Mouse (Mus musculus) right cerebral cortex, postnatal 25 days (tissue): ENCODE measurements around the gene Srxn1.
A peak's percentile ranks its signal among the peaks of the same experiment; 100 is the strongest.

Experiments
- DNase-seq: peaks from one replicate; pipeline ENCODE4 v3.0.0; 2022

The Srxn1 gene

DNA sequence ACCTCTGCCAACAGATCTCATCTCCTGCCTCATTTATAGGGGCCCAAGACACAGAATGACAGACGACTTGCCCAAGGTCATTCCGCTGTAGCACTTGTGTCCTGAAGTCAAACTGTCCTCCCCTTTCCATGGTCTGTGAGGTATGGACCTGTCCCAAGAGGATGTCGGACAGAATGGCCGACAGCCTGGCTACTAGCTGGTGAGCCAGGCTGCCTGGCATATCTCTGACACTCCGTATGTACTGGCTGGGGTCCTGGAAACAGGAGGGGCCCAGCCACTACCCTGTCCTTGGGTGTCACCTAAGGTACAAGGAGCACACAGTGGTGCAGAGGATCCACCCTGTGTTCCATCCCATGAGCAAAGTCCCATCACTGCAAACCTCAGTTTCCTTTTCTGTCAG, 14.8 kb upstream of the Srxn1 start:
- DNase-seq: no peak

DNA sequence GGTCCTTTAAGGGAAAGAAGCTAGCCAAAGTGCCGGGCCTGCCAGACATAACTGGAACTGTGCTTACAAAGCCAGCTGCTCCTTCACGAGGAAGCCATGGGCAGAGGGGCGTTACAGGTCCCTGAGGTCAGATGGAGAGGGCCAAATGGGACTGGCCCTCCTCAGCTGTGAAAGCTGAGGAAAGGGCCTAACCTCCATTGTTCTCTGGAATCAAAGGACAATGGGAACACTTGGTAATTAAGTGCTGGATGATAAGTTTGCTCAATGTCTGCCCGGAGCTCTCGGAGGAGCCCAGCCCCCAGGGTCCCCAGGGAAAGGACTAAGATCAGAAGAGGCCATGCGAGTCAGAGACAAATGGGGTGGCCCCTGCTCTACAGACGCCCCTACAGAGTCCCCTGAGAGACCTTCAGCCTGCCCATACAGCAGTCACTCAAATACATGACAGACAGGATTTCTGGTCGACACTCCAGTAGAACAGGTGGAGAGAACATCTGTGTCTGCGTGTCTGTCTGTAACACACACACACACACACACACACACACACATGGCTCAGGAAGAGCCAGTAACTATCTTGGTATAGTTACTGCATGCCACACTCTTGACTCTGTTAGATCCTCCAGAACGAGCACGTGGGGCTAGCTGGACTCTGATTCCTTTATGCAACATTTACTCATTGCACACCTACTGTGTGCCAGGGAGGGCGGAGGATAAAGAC, 13.8 kb upstream of the Srxn1 start:
- no peak for DNase-seq

DNA sequence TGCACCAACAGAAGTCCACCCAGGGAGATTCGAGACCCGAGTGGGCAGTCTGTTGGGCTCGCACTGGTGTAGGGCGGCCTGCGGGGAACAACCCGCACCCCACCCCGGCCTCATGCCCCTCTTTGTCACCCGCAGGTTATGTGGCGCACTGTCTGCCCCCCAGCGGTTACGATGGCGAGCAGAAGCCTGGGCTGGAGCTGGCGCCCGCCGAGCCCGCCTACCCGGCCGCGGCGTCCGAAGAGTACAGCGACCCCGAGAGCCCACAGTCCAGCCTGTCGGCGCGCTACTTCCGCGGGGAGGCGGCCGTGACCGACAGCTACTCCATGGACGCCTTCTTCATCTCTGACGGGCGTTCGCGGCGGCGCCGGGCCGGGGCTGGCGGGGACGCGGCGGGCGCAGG, 12.4 kb upstream of the Srxn1 start:
- no peak for DNase-seq

DNA sequence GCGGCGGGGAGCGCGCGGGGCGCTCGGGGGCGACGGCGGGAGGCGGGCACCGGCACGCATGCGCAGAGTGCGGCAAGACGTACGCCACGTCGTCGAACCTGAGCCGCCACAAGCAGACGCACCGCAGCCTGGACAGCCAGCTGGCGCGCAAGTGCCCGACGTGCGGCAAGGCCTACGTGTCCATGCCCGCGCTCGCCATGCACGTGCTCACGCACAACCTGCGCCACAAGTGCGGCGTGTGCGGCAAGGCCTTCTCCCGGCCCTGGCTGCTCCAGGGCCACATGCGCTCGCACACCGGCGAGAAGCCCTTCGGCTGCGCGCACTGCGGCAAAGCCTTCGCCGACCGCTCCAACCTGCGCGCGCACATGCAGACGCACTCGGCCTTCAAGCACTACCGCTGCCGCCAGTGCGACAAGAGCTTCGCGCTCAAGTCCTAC, 11.9 kb upstream of the Srxn1 start:
- peak; percentile 67 for DNase-seq

DNA sequence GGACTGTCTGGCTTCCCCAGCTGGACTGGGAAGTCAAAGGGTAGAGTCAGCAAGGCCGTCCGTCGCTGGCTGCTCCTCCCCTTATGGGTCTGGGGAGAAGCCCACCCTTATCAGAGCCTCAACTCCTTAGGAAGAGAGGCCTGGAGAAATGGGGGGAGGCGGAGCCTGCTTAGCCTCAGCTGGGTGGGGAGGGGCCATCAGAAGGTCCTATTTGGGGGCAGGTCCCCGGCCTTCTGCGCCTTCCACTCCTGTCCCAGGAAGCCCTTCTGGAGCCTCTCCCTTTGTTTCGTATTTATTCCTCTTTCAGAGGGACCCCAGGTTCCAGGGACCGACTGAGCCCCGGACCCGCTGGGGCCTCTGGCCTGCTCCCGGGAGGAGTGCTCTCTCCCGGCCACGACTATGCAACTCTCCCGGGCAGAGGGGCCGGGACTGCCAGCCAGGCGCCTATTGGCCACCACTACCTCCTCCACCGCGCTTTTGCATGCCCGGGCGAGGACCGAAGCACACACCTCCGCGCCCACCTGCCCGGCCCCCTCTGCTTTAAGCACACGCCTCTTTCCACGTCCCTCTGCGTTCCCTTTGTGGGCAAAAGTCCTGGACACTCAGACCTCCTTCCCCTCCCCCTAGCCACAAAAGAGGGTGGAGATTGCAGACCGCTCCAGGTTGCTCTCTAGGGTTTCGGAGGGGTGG, 10.3 kb upstream of the Srxn1 start:
- DNase-seq: no peak

DNA sequence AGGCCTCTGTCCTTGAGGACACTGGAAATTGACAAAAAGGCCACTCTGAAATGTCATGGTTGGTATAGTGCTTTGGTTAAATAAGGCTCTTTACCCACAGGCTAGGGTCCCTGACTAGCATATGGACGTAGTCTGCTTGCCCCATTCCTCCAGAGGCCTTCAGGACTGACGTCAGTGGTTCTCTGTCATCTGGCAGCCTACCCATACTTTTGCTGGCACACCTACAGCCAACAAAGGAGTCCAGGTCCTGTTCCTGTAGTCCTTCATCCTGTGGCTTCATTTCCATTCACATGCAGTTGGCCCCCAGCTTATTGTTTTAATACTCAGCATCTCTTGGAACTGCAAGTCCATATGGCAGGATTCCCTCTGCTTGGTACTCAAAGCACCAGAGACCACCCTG, 8.4 kb upstream of the Srxn1 start:
- no peak for DNase-seq

DNA sequence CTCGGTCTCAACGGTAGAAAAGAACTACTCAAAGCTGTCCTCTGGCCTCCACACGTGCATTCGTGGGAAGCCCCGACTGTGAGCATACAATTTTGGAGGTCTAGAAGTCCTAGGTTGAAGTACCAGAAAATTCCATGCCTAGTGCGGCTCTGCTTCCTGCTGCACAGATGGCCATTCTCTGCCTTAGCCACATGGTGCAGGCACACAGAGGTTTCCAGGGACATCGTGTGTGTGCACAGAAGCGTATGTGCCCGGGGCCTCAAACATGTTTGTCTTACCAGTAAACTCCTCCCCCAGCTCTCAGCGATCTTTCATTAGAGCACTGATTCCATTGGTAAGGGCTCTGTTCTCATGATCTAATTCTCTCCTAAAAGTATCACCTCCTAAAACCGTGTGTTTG, 7.4 kb upstream of the Srxn1 start:
- DNase-seq: no peak

DNA sequence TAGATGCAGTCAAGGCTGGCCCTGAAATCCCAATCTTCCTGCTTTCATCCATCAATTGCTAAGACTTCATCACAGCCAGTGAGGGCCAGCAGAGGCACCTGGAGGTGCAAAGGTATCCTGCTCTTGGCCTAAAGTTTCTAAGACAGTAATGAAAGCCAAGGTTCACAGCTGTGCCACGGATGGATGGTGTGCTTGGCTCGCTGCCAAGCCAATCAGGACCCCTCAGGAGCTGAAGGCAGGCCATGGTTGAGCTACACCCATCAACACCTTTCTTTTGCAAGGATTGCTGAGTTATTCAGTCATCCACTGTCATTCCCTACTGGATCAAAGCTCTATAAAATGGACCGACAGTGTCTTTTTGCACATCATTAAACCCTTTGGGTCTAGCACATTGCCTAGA, 5.8 kb upstream of the Srxn1 start:
- no peak for DNase-seq

DNA sequence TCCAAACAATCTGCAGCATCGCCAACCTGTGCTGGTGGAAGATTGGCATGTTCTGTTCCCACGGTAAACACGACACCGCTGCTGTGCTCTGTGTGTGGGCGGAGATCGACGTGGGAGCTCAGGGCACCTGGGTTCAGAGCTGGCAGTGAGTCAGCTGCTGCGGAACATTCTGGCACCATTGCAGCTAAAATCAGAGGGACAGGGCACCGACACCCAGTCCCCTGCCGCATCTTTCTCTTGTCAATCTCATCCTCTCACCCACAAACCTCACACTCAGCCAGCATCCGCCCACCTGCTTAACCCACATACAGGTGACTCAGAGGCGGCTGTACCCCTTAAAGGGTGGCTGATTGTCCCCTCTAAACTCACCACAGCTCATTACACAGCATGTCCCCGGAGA, 3.6 kb upstream of the Srxn1 start:
- DNase-seq: peak; percentile 54

DNA sequence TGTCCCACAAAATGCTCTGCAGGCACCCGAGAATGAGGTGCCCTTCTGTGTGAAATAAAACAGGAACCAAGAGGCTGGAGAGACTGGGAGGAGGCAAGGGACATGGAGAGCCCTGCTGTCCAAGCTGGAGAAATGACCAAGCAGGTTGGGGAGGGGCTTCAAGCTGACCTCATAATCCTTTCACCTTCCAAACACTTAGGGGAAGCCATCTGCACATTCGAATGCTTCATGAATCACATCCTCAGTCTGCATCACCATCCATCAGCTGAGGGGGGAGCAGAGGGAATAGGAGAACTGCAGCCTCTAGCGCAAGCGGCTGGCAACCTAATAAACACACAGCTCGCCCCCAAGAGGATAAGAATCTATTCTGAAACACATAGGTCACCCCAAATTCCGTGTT, 2.9 kb upstream of the Srxn1 start:
- DNase-seq: no peak

DNA sequence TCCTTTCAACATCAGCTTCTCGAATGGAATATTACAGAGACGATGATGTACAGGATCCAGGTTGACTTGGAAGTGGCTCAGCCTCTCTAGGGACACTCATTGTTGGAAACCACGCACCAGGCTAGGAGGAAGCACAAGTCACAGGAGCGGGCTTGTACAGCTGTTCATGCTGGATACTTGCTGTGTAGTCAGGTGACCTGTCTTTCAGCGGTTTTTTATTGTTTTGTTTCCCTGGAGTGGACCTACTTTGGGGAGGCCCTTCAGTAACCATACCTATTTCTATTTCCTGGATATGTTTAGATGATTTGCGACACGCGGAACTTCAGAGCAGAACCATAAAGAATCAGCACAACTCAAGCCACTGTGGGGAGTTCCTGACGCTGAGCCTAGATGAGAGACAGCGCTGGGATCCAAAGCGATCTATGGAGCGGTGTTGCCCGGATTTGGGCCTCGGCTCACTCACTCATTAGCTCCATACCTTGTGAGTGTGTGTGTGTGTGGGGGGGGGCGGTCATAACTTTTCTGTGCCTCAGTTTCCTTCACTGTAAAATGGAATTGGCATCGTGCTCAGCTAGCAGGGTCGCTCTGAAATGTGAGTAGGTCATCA, 502 bp upstream of the Srxn1 start:
- no peak for DNase-seq

DNA sequence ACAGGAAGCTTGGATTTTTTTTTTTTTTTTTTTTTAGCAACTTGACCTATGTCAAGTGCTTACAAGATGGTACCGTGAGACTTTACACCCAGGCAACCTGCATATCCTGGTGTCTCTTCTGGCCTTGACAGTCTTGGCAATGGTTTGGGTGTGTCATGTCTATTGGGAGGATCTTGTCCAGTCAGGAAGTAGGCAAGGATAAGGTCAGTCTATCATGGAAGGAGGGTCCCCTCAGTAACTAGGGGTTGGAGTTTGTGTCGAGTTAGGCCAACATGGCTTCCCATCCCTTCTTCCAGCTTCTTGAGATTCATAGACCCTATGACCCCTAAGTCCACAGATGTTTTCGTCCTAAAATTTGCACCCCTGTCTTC, 894 bp downstream of the Srxn1 start:
- DNase-seq: no peak

DNA sequence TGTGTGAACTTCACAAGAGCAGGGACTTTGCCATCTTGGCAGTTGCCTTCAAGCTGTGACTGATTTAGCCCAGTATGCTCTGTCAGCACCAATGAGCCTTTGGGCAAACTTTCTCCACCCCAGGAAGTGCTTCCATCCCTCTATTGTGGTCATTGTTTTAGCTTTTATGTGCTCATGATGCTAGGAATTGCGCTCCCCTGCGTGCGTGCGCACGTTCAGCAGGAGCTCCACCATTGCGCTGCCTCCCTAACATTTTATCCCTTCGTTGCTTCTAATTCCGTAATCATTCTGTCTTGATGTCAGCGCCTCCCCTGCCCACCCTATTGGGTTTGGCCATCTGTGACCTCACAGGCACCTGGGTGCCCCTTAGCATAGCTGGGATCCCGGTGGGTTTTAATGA, 1.3 kb downstream of the Srxn1 start:
- DNase-seq: no peak

DNA sequence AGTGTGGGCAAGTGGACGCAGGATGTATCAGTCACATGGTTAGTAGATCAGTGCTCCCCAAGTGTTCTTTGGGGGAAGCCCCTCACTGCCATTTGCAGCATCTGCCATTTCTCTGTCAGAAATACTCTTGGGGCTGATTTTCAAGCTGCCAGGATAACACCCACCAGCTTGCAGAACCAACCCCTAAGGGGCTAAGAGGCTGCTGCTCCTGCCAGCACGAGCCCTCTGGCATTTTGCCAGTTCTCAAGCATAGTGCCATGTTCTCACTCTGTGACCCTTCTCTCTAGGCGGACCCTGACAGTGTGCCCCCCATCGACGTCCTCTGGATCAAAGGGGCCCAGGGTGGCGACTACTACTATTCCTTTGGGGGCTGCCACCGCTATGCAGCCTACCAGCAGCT, 3.4 kb downstream of the Srxn1 start:
- DNase-seq: no peak

DNA sequence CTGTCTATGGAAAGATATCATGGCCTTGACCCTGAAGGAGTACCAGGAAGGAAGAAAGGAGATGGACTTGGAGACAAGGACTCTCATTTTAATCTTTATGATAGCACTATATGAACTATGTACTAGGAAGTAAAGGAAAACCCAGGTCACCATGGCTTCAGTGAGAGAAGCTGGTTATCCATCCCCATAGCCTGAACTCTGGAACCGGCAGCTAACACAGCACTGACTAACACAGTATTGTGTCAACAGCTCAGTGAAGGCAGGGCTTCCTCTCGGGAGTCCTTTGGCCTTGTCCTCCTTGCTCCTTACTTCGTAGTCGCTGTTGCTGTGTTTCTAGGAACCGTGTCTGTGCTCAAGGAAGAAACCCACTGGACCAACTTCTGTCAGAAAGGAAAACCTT, 4.1 kb downstream of the Srxn1 start:
- no peak for DNase-seq

DNA sequence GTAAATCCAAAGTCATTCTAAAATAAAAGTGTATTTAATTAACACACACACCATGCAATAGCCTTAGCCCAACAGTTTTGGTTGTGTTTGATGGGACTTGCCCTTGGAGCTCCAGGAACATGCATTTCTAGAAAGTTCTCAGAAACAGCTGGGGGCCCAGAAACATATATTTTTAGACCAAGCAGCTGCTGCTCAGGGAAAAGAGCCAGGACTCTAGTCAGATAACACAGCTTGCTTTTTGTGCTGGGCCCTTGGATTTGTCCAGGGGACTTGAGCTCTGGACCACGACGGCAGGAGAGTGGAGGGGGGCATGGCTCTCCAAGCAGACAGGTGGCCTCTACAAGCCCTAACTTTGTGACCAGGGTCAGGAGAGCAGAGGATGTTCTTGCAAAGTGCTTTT, 6.0 kb downstream of the Srxn1 start:
- DNase-seq: no peak

DNA sequence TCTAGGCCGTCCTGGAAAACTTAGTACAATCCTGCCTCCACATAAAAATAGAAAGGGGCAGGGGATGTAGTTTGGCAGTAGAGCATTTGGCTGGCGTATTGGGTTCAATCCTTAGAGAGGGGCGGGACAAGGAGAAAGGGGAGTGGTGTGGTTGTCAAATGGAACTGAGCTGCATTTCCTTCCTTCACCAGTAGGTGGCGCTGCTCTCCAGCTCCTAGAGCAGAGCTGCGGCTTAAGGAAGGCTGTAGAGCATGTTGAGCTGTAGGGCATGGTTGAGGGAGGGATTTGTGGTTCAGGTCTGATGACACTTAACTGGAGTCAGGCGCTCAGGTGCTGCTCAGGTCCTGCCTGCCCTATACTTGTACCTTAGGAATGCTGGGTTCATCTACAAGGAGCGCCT, 6.6 kb downstream of the Srxn1 start:
- peak; percentile 89 for DNase-seq

DNA sequence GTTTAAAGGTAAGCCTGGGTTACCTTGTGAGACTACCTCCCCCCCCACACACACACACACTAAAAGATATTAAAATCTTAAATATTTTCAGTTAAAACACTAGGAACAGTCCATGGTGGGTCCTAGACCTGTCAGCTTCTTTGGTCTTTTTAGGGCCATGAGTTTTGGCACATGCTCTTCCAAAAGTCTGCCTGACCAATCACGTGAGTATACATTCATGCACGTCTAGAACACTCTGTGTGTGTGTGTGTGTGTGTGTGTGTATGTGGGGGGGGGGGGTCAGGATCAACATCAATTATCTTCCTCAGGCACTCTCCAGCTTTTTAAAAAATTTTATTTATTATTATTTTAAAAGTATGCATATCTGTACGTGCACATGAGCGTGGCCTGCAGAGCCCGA, 7.2 kb downstream of the Srxn1 start:
- DNase-seq: no peak

DNA sequence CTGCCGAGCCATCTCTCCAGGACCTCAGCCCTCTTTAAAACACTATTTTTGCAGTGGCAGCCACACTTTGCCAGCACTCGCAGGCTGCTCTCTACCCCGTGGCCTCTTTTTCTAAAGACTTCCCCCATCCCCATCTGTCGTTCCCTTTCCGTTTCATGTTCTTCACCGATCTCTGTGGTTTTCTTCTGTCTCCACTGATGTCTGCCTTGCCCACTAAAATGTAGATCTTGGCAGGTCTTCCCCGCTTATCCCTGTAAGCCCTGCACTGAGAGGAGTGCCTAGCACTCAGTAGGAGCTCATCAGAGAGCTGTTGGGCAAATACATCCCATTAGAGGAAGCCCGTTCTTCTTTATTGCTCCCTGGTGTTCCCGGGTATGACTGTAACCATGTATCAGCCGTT, 7.7 kb downstream of the Srxn1 start:
- DNase-seq: peak; percentile 27

DNA sequence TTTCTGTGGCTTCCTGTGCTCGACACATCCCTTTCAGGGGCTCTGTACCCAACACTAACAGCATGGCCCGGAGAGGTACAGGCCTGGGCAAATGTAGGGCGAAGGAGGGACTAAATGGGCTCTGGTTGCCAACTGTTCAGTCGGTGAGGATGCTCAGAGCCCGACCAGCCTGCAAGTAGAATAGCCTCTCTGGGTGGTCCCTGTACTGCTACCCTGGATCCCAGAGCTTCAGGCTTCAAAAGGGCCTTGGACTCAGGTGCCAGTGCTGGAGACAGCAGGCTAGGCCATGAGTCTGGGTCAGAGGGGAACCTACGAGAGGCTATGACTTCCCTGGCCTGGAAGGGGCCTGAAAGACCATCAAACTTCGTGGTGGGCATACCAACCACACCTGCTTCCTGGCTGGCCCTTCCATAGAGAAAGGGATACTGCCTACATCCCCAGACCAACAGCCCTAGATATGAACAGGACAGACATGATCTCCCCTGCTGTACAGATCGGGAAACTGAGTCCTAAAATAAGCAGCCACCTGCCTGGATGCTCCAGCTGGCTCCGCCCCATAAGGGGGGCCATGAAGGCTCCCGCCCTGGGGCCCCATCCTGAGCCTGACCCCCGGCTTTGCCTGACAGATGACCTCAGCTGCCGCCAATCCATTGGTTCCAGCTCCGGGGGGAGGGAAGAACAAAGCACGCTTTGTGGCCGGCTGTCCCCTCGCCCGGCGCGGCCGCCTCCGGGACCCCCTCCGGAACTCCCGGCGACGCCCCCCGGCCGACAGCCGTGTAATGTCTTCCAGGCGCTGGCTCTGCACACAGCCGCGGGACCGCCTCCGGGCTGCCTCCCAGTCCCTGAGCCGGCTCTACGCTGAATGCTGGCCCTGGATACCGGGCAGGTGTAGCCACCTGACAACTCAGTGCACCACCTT, 9.0 kb downstream of the Srxn1 start:
- DNase-seq: no peak

DNA sequence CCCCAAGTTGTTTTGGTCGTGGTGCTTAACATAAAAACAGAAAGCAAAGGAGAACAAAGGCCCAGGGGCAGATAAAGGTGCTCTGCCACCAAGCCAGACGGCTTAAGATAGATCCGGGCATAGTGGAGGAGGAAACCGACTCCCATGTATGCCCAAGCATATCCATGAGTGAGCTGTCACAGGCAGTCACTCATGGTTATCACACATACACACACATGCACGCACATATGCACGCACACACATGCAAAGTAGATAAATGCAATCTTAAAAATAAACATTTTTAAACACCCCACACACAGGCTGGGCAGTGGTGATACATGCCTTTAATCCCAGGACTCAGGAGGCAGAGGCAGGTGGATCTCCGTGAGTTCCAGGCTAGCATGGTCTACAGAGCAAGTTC, 12.4 kb downstream of the Srxn1 start:
- no peak for DNase-seq

DNA sequence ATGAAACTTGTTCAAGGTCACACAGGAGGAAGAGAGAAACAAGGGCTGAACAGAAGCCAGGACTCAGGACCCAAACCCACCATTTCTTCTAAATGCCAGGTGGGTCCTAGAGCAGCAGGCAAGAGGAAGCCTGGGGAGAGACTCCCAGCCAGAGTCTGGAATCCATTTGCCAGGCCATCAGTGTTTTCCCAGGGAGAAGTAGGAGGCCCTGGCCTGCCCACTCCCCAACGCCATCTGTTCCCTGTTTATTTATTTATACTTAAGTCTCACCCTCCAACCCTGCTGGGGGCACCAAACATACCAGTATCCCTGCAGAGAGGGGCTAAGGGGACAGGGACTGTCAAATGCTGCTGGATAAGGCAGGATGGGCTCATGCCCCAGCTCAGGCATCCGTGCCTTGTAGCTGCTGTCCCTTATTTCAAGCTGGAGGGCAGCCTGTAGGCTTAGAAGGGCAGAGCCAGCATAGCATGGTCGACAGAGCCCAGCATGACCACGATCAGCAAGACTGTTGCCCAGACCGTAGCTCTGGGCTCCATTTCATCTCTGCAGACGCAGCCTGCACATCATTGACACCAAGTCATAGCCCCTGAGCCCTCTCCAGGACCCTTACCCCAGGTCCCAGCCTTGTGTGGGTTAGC, 14.0 kb downstream of the Srxn1 start:
- no peak for DNase-seq

DNA sequence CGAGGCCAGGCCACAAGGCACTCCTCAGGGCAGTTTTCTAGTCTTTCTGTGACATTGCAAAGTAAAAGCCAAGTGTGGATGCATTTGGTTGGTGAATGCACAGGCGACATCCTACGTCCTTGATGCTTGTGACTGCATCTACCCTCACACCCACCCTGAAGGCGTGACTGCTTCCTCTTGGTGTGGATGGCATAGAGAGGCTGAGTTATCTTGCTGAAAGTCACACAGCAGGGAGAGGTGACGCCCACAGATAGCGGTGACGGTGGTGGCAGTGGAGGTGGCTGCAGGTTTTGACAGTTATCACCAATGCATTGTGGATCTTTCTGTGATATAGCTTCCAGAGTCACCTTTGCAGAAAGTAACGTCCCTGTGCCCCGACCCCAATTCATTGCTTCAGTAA, 17.6 kb downstream of the Srxn1 start:
- DNase-seq: no peak
